In the genomic region with DNA sequence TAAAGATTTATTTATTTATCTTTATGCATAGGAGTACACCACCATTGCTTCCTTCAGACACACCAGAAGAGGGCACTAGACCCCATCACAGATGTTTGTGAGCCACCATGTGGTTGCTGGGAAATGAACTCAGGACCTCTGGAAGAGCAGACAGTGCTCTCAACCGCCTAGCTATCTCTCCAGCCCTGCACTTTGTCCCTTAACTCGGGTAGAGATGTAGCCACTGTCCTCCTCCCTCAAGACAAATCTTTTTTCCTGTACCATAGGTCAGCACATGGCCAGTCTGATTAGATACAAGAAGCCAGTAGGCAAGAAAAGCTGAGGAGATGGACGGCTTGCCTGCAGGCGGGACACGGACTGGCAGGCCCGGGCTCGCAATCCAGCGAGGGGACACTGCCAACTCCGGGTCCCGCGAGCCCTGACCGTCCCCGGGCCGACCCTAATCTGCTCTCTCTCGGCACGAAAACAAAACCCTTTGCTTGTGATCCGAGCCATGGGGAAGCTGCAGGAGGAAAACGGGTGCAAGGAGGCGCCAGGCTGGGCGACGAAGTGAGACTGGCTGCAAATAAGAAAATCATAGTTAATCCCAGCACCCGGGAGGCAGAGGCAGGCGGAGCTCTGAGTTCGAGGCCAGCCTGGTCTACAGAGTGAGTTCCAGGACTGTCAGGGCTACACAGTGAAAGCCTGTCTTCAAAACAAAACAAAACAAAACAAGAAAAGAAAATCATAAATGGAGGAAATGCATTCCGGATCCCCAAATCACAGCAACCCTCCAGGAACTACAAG, we compare ENCODE assay signal across 8 mouse cellular contexts. TPM values are rescaled to one million over a fixed set of nuclear protein-coding genes. Genes with fewer than 3 reads are reported as not detected.
A peak's percentile ranks its signal among the peaks of the same experiment; 100 is the strongest.
DNase-seq lines count a peak whose midpoint lies in the region; ATAC-seq and TF ChIP-seq lines count a peak whose summit lies in the region.

No protein-coding gene starts in this region.

- H3K27me3 ChIP-seq in G1E (ENCODE audit: insufficient read depth, low read length) = no peaks in the 10 kb centered on the region
- no peaks in the 10 kb centered on the region for H3K27me3 ChIP-seq in embryonic facial prominence, embryonic 15.5 days
- no peaks in the 10 kb centered on the region for H3K27me3 ChIP-seq in heart, embryonic 16.5 days (ENCODE audit: control insufficient read depth, insufficient read depth, low read length)

- H3K9ac ChIP-seq in embryonic facial prominence, embryonic 15.5 days = peak overlapping the region; percentile 60
- H3K9ac ChIP-seq in heart, embryonic 16.5 days (ENCODE audit: low read length) = peak overlapping the region; percentile 94

- H3K4me2 ChIP-seq in embryonic facial prominence, embryonic 15.5 days (replicated peaks) = peak overlapping the region; percentile 85
- peak overlapping the region; percentile 80 for H3K4me2 ChIP-seq in heart, embryonic 16.5 days (ENCODE audit: low read depth, low read length)

- H3K36me3 ChIP-seq in G1E (replicated peaks) = peaks cover 28% of the 10 kb centered on the region
- peaks cover 10% of the 10 kb centered on the region for H3K36me3 ChIP-seq in embryonic facial prominence, embryonic 15.5 days
- H3K36me3 ChIP-seq in heart, embryonic 16.5 days (ENCODE audit: control insufficient read depth, insufficient read depth) = peaks cover 5% of the 10 kb centered on the region

- H3K4me3 ChIP-seq in G1E (ENCODE audit: low read depth, low read length) = peak overlapping the region; percentile 98
- peak overlapping the region; percentile 79 for H3K4me3 ChIP-seq in embryonic facial prominence, embryonic 15.5 days (replicated peaks)
- H3K4me3 ChIP-seq in heart, embryonic 16.5 days (ENCODE audit: low read length) = peak overlapping the region; percentile 100

- WGBS in embryonic facial prominence, embryonic 15.5 days = under 1% methylated on average over 25 of the region's 25 CpGs
- 0% methylated on average over 25 of the region's 25 CpGs for WGBS in heart, embryonic 16.5 days

- no peak for TF ChIP-seq CTCF in G1E (IDR thresholded peaks at IDR 0.05; ENCODE audit: low read depth, low read length)

- no peaks in the 10 kb centered on the region for H3K9me3 ChIP-seq in G1E (replicated peaks)
- no peaks in the 10 kb centered on the region for H3K9me3 ChIP-seq in embryonic facial prominence, embryonic 15.5 days (replicated peaks)
- no peaks in the 10 kb centered on the region for H3K9me3 ChIP-seq in heart, embryonic 16.5 days (replicated peaks; ENCODE audit: control insufficient read depth, low read length)

- peak overlapping the region; percentile 100 for H3K27ac ChIP-seq in embryonic facial prominence, embryonic 15.5 days (replicated peaks)
- peak overlapping the region; percentile 95 for H3K27ac ChIP-seq in heart, embryonic 16.5 days (ENCODE audit: low read length)

- no peak for ATAC-seq in G1E (ENCODE audit: extremely low read depth, insufficient number of reproducible peaks, low FRiP score, poor library complexity, severe bottlenecking)
- ATAC-seq in embryonic facial prominence, embryonic 15.5 days (ENCODE audit: insufficient number of reproducible peaks, low FRiP score, low TSS enrichment, low read depth) = 0 out of 2 replicates have a peak, but pooled peaks have one; percentile 27
- peak; percentile 37 for ATAC-seq in heart, embryonic 16.5 days (replicated peaks; ENCODE audit: extremely low read depth, insufficient read depth, low FRiP score)
- ATAC-seq in inflammation-experienced regulatory T-cells, adult 6 months = no peak

- peak; percentile 6 for DNase-seq in G1E (ENCODE audit: low spot score)
- peak; percentile 40 for DNase-seq in adrenal gland, postnatal 25 days
- peak; percentile 41 to 58 for DNase-seq in layer of hippocampus, postnatal 14 days (ENCODE audit: low spot score in 2 of 2)
- peak; percentile 61 to 71 for DNase-seq in lung, postnatal 4 days
- DNase-seq in right cerebral cortex, postnatal 4 days = peak; percentile 52

- H3K4me1 ChIP-seq in G1E (ENCODE audit: insufficient read depth, low read depth, low read length) = peaks cover 30% of the 10 kb centered on the region
- H3K4me1 ChIP-seq in embryonic facial prominence, embryonic 15.5 days = peaks cover 16% of the 10 kb centered on the region
- H3K4me1 ChIP-seq in heart, embryonic 16.5 days (ENCODE audit: control insufficient read depth, insufficient read depth, low read length) = peaks cover 11% of the 10 kb centered on the region

RNA-seq across cellular contexts. Expression of a gene that starts 0.5 kb away (rescaled TPM):
- total RNA-seq in G1E (2014; fragmentation: Nextera tagmentation) = 41.6 and 43.9 TPM in 2 replicates
- total RNA-seq in G1E (2017) = 100.0 and 101 TPM in 2 replicates
- polyA plus RNA-seq in G1E (2012) = 25.9 and 28.6 TPM in 2 replicates
- total RNA-seq in adrenal gland, postnatal 25 days (2021) = 55.6 and 61.6 TPM in 2 replicates
- polyA plus RNA-seq in embryonic facial prominence, embryonic 15.5 days (2015; fragmentation: Nextera tagmentation; extraction: Ambion mirVana) = 56.2 and 58.7 TPM in 2 replicates
- 52.0 and 53.4 TPM in 2 replicates for polyA plus RNA-seq in heart, embryonic 16.5 days (2015; fragmentation: Nextera tagmentation; extraction: Ambion mirVana)
- 10 to 100 TPM; 35.4 to 38.1 TPM for total RNA-seq in layer of hippocampus, postnatal 14 days (2021)
- 100 to 1,000 TPM in 1 of 3 experiments, 10 to 100 TPM in 2; 75.7 to 103 (median 84.7) TPM for polyA plus RNA-seq in inflammation-experienced regulatory T-cells, adult 6 months (2017; shearing (Covaris generic))

RNA-seq across cellular contexts. Expression of a gene that starts 15.8 kb away (rescaled TPM):
- 37.2 and 46.6 TPM in 2 replicates for total RNA-seq in G1E (2014; fragmentation: Nextera tagmentation)
- total RNA-seq in G1E (2017) = 152 and 179 TPM in 2 replicates
- polyA plus RNA-seq in G1E (2012) = 103 and 113 TPM in 2 replicates
- 160 and 178 TPM in 2 replicates for total RNA-seq in adrenal gland, postnatal 25 days (2021)
- polyA plus RNA-seq in embryonic facial prominence, embryonic 15.5 days (2015; fragmentation: Nextera tagmentation; extraction: Ambion mirVana) = 192 and 201 TPM in 2 replicates
- 223 and 237 TPM in 2 replicates for polyA plus RNA-seq in heart, embryonic 16.5 days (2015; fragmentation: Nextera tagmentation; extraction: Ambion mirVana)
- total RNA-seq in layer of hippocampus, postnatal 14 days (2021) = 10 to 100 TPM; 70.1 to 70.4 TPM
- polyA plus RNA-seq in inflammation-experienced regulatory T-cells, adult 6 months (2017; shearing (Covaris generic)) = 100 to 1,000 TPM; 130 to 207 (median 140) TPM

Comparison
In these comparisons a context has a peak if more than half of its experiments do, and no peak if none do; other contexts are left out.
1. ATAC-seq: peak in embryonic facial prominence, embryonic 15.5 days (single experiment) and heart, embryonic 16.5 days (single experiment); none in G1E (single experiment) and inflammation-experienced regulatory T-cells, adult 6 months (single experiment).
2. DNase-seq: peak in every context shown above with its lines; median percentile 66 in lung, postnatal 4 days; 52 in right cerebral cortex, postnatal 4 days; 50 in layer of hippocampus, postnatal 14 days; 40 in adrenal gland, postnatal 25 days; 6 in G1E.
3. Peak in every context shown above with its lines, with median percentiles within 50 percentile points of each other: H3K4me3 ChIP-seq.